Mouse (Mus musculus) cerebellum, adult 8-10 months (tissue): ENCODE data around the gene Hcar2.

Experiments
- DNase-seq: peaks from one replicate; pipeline ENCODE4 v3.0.0; 2022

Gene Hcar2

GRCm38 (mm10) chr5:123862374-123863350 lies 2.6 kb downstream of the Hcar2 start:
- DNase-seq: no peak

- no peak for DNase-seq
These were observed 6.5 kb downstream of the Hcar2 start for GRCm38 (mm10) chr5:123858798-123859197.

GRCm38 (mm10) chr5:123854511-123854910 lies 10.8 kb downstream of the Hcar2 start:
- no peak for DNase-seq

- DNase-seq: no peak
These were observed 11.3 kb downstream of the Hcar2 start for GRCm38 (mm10) chr5:123853877-123854504.

- no peak for DNase-seq
These were observed 13.9 kb downstream of the Hcar2 start for GRCm38 (mm10) chr5:123851398-123851797.

GRCm38 (mm10) chr5:123844316-123844715 lies 21.0 kb downstream of the Hcar2 start:
- DNase-seq: no peak

- DNase-seq: no peak
These were observed 21.5 kb downstream of the Hcar2 start for GRCm38 (mm10) chr5:123843816-123844215.

GRCm38 (mm10) chr5:123842935-123843282 lies 22.4 kb downstream of the Hcar2 start:
- DNase-seq: no peak

- no peak for DNase-seq
These were observed 22.9 kb downstream of the Hcar2 start for GRCm38 (mm10) chr5:123842221-123842934.

GRCm38 (mm10) chr5:123837371-123837770 lies 27.9 kb downstream of the Hcar2 start:
- DNase-seq: no peak

- DNase-seq: no peak
These were observed 30.5 kb downstream of the Hcar2 start for GRCm38 (mm10) chr5:123834836-123835235.

- DNase-seq: no peak
These were observed 33.0 kb downstream of the Hcar2 start for GRCm38 (mm10) chr5:123832309-123832708.

- no peak for DNase-seq
These were observed 37.6 kb downstream of the Hcar2 start for GRCm38 (mm10) chr5:123827659-123828091.

GRCm38 (mm10) chr5:123822706-123823105 lies 42.6 kb downstream of the Hcar2 start:
- no peak for DNase-seq

GRCm38 (mm10) chr5:123821264-123821571 lies 44.1 kb downstream of the Hcar2 start:
- no peak for DNase-seq

- no peak for DNase-seq
These were observed 44.6 kb downstream of the Hcar2 start for GRCm38 (mm10) chr5:123820501-123821263.

- DNase-seq: no peak
These were observed 46.2 kb downstream of the Hcar2 start for GRCm38 (mm10) chr5:123818941-123819577.

GRCm38 (mm10) chr5:123816891-123817290 lies 48.4 kb downstream of the Hcar2 start:
- no peak for DNase-seq
